Mouse (Mus musculus): ENCODE results near the gene Gm2075. TPM values are rescaled to one million over a fixed set of nuclear protein-coding genes. Genes with fewer than 3 reads are reported as not detected.

Gm2075 gene
- polyA plus RNA-seq, 1 experiment from 2014 or later, result not detected

Other genes starting within 250 kb of the Gm2075 start
- gene Gm21319, start 236.1 kb upstream of the Gm2075 start, polyA plus RNA-seq (2015; fragmentation: Nextera tagmentation; extraction: Ambion mirVana), result not detected in 2 replicates
- gene Gm21936, start 216.3 kb upstream of the Gm2075 start, polyA plus RNA-seq (2015; fragmentation: Nextera tagmentation; extraction: Ambion mirVana), result not detected in 2 replicates
- gene BB287469, start 195.3 kb upstream of the Gm2075 start, polyA plus RNA-seq (2015; fragmentation: Nextera tagmentation; extraction: Ambion mirVana), result not detected in 2 replicates
- not detected in 2 replicates for gene Gm2001, start 169.5 kb upstream of the Gm2075 start, polyA plus RNA-seq (2015; fragmentation: Nextera tagmentation; extraction: Ambion mirVana)
- not detected in 2 replicates for gene Gm2016, start 137.8 kb upstream of the Gm2075 start, polyA plus RNA-seq (2015; fragmentation: Nextera tagmentation; extraction: Ambion mirVana)
- not detected in 2 replicates for gene Gm2022, start 116.5 kb upstream of the Gm2075 start, polyA plus RNA-seq (2015; fragmentation: Nextera tagmentation; extraction: Ambion mirVana)
- gene Gm2035, start 92.0 kb upstream of the Gm2075 start, polyA plus RNA-seq (2015; fragmentation: Nextera tagmentation; extraction: Ambion mirVana), result not detected in 2 replicates
- not detected in 2 replicates for gene Gm2042, start 57.8 kb upstream of the Gm2075 start, polyA plus RNA-seq (2015; fragmentation: Nextera tagmentation; extraction: Ambion mirVana)
- not detected in 2 replicates for gene Gm6803, start 6.9 kb downstream of the Gm2075 start, polyA plus RNA-seq (2015; fragmentation: Nextera tagmentation; extraction: Ambion mirVana)
- gene Gm2056, start 15.2 kb downstream of the Gm2075 start, polyA plus RNA-seq (2015; fragmentation: Nextera tagmentation; extraction: Ambion mirVana), result not detected in 2 replicates
- gene Gm16368, start 71.8 kb downstream of the Gm2075 start, polyA plus RNA-seq (2015; fragmentation: Nextera tagmentation; extraction: Ambion mirVana), result not detected in 2 replicates
- gene Gm10436, start 170.3 kb downstream of the Gm2075 start, polyA plus RNA-seq (2015; fragmentation: Nextera tagmentation; extraction: Ambion mirVana), result 0.08 and 0.13 TPM in 2 replicates
- gene Gm8332, start 238.3 kb downstream of the Gm2075 start, polyA plus RNA-seq (2015; fragmentation: Nextera tagmentation; extraction: Ambion mirVana), result not detected in 2 replicates

All from kidney, postnatal 0 days (tissue).